Mouse (Mus musculus) gastrocnemius, adult 2 months (tissue): Measurements from ENCODE around the gene Mphosph10. TPM values are rescaled to one million over a fixed set of nuclear protein-coding genes. Genes with fewer than 3 reads are reported as not detected.
A peak's percentile ranks its signal among the peaks of the same experiment; 100 is the strongest.

Experiments used
- DNase-seq: peaks from one replicate; pipeline ENCODE4 v3.0.0; 2022
- H3K27ac ChIP-seq: fragments of 200-600 bp; 2 replicates; pipeline ENCODE4 v1.8.1; 2022; ENCODE audit warnings: mild to moderate bottlenecking
- H3K4me3 ChIP-seq: fragments of 200-600 bp; 2 replicates; pipeline ENCODE4 v1.8.1; 2022; ENCODE audit warnings: mild to moderate bottlenecking, moderate library complexity
- CTCF ChIP-seq: fragments of 200-600 bp; IDR thresholded peaks from 2 replicates; pipeline ENCODE4 v1.8.1; 2022; ENCODE audit warnings: antibody characterized with exemption, mild to moderate bottlenecking, moderate library complexity
- intact Hi-C: fragments of 180-260 bp; cut with DNase I; formaldehyde crosslinking; loops from one replicate; pipeline ENCODE4 v1.15.1; 2025
- total RNA-seq, 2 experiments: library from RNA; stranded (reverse); gene quantifications; 2 replicates each; pipeline ENCODE4 v1.2.3; 2021

Gene Mphosph10
- total RNA-seq, 2 experiments from 2014 or later = 18.3 to 18.8 TPM

- DNase-seq = no peak
These were observed 60.8 kb downstream of the Mphosph10 start for GRCm38 (mm10) chr7:64331309-64331708.

DNA sequence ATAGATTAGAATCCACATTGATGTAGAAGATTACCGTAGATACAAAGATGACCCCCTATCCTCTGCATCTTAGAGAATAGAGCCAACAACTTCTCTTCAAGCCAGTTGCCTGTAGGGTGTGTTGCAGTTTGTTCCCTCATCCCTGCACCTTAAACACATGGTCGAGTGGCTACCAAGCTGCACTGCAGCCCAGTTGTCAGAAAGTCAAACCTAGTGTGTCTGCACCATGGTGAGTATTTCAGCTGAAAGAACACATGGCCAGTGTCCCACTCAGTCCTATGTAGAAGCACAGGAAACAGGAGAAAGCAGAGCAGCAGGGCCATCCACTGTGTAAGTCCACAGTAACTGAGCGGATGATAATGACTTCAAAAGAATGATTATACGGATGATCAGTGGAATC is 64.6 kb downstream of the Mphosph10 start:
- Histone ChIP-seq H3K27ac (no peak overlapping the region), H3K4me3 (no peak overlapping the region)
- no peak for DNase-seq
- intact Hi-C loops = loop anchor here (1.0 to 5.0 kb wide), 3 partner anchors 40 to 575 kb away; partner anchors contain the start of gene Mtmr10
- no peak for TF ChIP-seq CTCF

More at GRCm38 (mm10) chr7:64331309-64331708, 60.8 kb downstream of the Mphosph10 start:
- Histone ChIP-seq H3K4me3 (no peak overlapping the region), H3K27ac (no peak overlapping the region)
- TF ChIP-seq CTCF = no peak
- intact Hi-C loops = no loop called here

DNA sequence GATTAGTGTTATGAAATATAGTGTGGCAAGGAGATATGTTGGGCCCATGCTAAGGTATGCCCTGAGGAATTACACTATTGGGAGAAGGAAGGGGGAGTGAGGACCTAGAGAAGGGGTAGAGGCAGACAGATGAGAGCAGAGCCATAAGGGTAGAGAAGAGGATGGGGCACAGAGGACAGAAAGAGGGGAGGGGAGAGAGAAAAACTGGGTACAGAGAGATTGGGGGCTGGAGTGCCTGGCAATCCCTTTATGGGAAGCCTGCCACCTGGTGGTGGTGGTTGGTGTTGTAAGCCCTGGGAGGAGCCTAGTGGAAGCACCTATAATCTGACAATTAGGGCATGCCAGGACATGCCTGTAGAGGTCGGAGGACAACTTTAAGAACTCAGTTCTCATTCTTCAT is 65.2 kb downstream of the Mphosph10 start:
- Histone ChIP-seq H3K27ac (no peak overlapping the region), H3K4me3 (no peak overlapping the region)
- peak; percentile 94 for TF ChIP-seq CTCF
- DNase-seq = peak; percentile 86
- intact Hi-C loops = loop anchor here (1.0 to 5.0 kb wide), 3 partner anchors 40 to 575 kb away; partner anchors contain the start of gene Mtmr10

Other genes with a start within 250 kb of the Mphosph10 start
- under 1 TPM; 0.48 to 0.59 TPM for gene Trpm1, start 238.4 kb downstream of the Mphosph10 start, total RNA-seq
- gene Mtmr10, start 104.6 kb downstream of the Mphosph10 start, total RNA-seq = 10 to 100 TPM; 19.6 to 28.7 TPM
- 1 to 10 TPM; 7.7 to 8.1 TPM for gene Fan1, start 18.2 kb downstream of the Mphosph10 start, total RNA-seq
- gene Mcee, start 339 bp upstream of the Mphosph10 start, total RNA-seq = 100 to 1,000 TPM in 1 of 2 experiments, 10 to 100 TPM in 1; 85.7 to 133 TPM
- under 1 TPM in 1 of 2 experiments, not detected in 1; 0.22 TPM for gene Apba2, start 109.4 kb upstream of the Mphosph10 start, total RNA-seq